Mouse (Mus musculus) intestine, embryonic 14.5 days (tissue): Measurements from ENCODE around the gene Olfr744. TPM values are rescaled to one million over a fixed set of nuclear protein-coding genes. Genes with fewer than 3 reads are reported as not detected.
"Not testable (repeated sequence)": the region's sequence is repeated elsewhere in the genome, so short reads cannot be mapped to it uniquely, and the experiment has no call there.

Experiments used
- ATAC-seq: fragments of 200-750 bp; cut with Nextera tagmentation; replicated peaks from 2 replicates; pipeline ENCODE4 v1.8.0; 2017; ENCODE audit warnings: low read depth, moderate number of reproducible peaks, moderate TSS enrichment, moderate library complexity; ENCODE audit not compliant: low FRiP score, low TSS enrichment
- DNase-seq: peaks from one replicate; pipeline ENCODE4 v3.0.0-alpha.2; 2018; ENCODE audit warnings: low spot score
- H3K27ac ChIP-seq: fragments of 300-500 bp; sonication (generic); 2 replicates; pipeline ENCODE4 v1.5.1; 2014; ENCODE audit warnings: low read depth, mild to moderate bottlenecking, control low read depth
- H3K27me3 ChIP-seq: fragments of 300-500 bp; sonication (generic); replicated peaks from 2 replicates; pipeline ENCODE4 v1.6.1; 2014; ENCODE audit warnings: low read length, control low read depth; ENCODE audit not compliant: control insufficient read depth, insufficient read depth
- H3K36me3 ChIP-seq: fragments of 300-500 bp; sonication (generic); 2 replicates; pipeline ENCODE4 v1.6.1; 2014; ENCODE audit warnings: low read length, control low read depth; ENCODE audit not compliant: control insufficient read depth, insufficient read depth
- H3K4me1 ChIP-seq: fragments of 300-500 bp; sonication (generic); replicated peaks from 2 replicates; pipeline ENCODE4 v1.6.1; 2014; ENCODE audit warnings: low read length, control low read depth, mixed read lengths; ENCODE audit not compliant: control insufficient read depth, insufficient read depth
- H3K4me2 ChIP-seq: fragments of 300-500 bp; sonication (generic); 2 replicates; pipeline ENCODE4 v1.6.1; 2014; ENCODE audit warnings: low read length
- H3K4me3 ChIP-seq: fragments of 300-500 bp; sonication (generic); 2 replicates; pipeline ENCODE4 v1.5.1; 2014; ENCODE audit warnings: low read depth, low read length, control low read depth, mixed read lengths
- H3K9ac ChIP-seq: fragments of 300-500 bp; sonication (generic); 2 replicates; pipeline ENCODE4 v1.6.1; 2014; ENCODE audit warnings: mild to moderate bottlenecking, low read length
- H3K9me3 ChIP-seq: fragments of 300-500 bp; sonication (generic); 2 replicates; pipeline ENCODE4 v1.6.1; 2016; ENCODE audit warnings: low read length, control low read depth; ENCODE audit not compliant: control insufficient read depth
- WGBS: fragments of 180-500 bp; shearing (Covaris S2); extraction: QIAGEN DNeasy Blood & Tissue Kit; methylation state at CpG from one replicate; pipeline ENCODE4 v1.1.7; 2014; 5-methylcytosine and 5-hydroxymethylcytosine counted together
- polyA plus RNA-seq: library from polyadenylated mRNA; unstranded; fragments of >200 nt; fragmentation: Nextera tagmentation; extraction: Ambion mirVana; gene quantifications from 2 replicates; pipeline ENCODE4 v1.2.1, GENCODE M21; 2014

Gene Olfr744
- not detected in 2 replicates for polyA plus RNA-seq

GRCm38 (mm10) chr14:50614579-50614978 lies at the start of gene Olfr744:
Olfr744 (plus strand) TSS chr14:50614879.
- no peak within 1 kb of the TSS for H3K27ac ChIP-seq
- ATAC-seq, result no peak
- DNase-seq, result no peak
- H3K36me3 ChIP-seq, result no peaks in the 10 kb centered on the region
- no peak within 1 kb of the TSS for H3K9ac ChIP-seq
- no peaks in the 10 kb centered on the region for H3K4me1 ChIP-seq
- no peak within 1 kb of the TSS for H3K4me2 ChIP-seq
- no peaks in the 10 kb centered on the region for H3K27me3 ChIP-seq
- WGBS, result 95% methylated on average over 2 of the region's 2 CpGs
- no peaks in the 10 kb centered on the region for H3K9me3 ChIP-seq
- no peak within 1 kb of the TSS for H3K4me3 ChIP-seq

GRCm38 (mm10) chr14:50573056-50573455 lies 41.6 kb upstream of the Olfr744 start:
- 79% methylated on average over 1 of the region's 1 CpGs for WGBS
- not testable (repeated sequence) for H3K9ac ChIP-seq, H3K27ac ChIP-seq, H3K9me3 ChIP-seq, ATAC-seq, H3K4me1 ChIP-seq, H3K27me3 ChIP-seq, H3K36me3 ChIP-seq, H3K4me2 ChIP-seq, H3K4me3 ChIP-seq, DNase-seq

- no peaks in the 10 kb centered on the region for H3K9me3 ChIP-seq
- H3K9ac ChIP-seq, result no peak within 1 kb of the TSS
- H3K4me3 ChIP-seq, result no peak within 1 kb of the TSS
- ATAC-seq, result no peak
- no peaks in the 10 kb centered on the region for H3K4me1 ChIP-seq
- no peaks in the 10 kb centered on the region for H3K27me3 ChIP-seq
- DNase-seq, result no peak
- WGBS, result 90% methylated on average over 2 of the region's 2 CpGs
- H3K4me2 ChIP-seq, result no peak within 1 kb of the TSS
- no peak within 1 kb of the TSS for H3K27ac ChIP-seq
- no peaks in the 10 kb centered on the region for H3K36me3 ChIP-seq
Measured at GRCm38 (mm10) chr14:50639088-50639487, 24.4 kb downstream of the Olfr744 start, which contains the start of gene Olfr745. Olfr745 (plus strand) TSS chr14:50639388.

- H3K4me2 ChIP-seq, result no peak within 1 kb of the TSS
- no peaks in the 10 kb centered on the region for H3K27me3 ChIP-seq
- no peak within 1 kb of the TSS for H3K9ac ChIP-seq
- H3K4me3 ChIP-seq, result no peak within 1 kb of the TSS
- H3K36me3 ChIP-seq, result no peaks in the 10 kb centered on the region
- DNase-seq (no peak), ATAC-seq (no peak)
- no peaks in the 10 kb centered on the region for H3K9me3 ChIP-seq
- H3K27ac ChIP-seq, result no peak within 1 kb of the TSS
- no peaks in the 10 kb centered on the region for H3K4me1 ChIP-seq
Measured at GRCm38 (mm10) chr14:50646783-50647182, 32.1 kb downstream of the Olfr744 start, which contains the start of gene Olfr746. Olfr746 (plus strand) TSS chr14:50647083.

Other genes starting within 250 kb of the Olfr744 start
- not detected in 2 replicates for gene Olfr736, start 233.7 kb upstream of the Olfr744 start, polyA plus RNA-seq
- not detected in 2 replicates for gene Olfr738, start 207.3 kb upstream of the Olfr744 start, polyA plus RNA-seq
- gene Olfr739, start 196.3 kb upstream of the Olfr744 start, polyA plus RNA-seq, result not detected in 2 replicates
- gene Olfr740, start 169.3 kb upstream of the Olfr744 start, polyA plus RNA-seq, result not detected in 2 replicates
- not detected in 2 replicates for gene Olfr741, start 142.1 kb upstream of the Olfr744 start, polyA plus RNA-seq
- not detected in 2 replicates for gene Olfr742, start 111.3 kb upstream of the Olfr744 start, polyA plus RNA-seq
- gene Olfr743, start 93.0 kb upstream of the Olfr744 start, polyA plus RNA-seq, result not detected in 2 replicates
- not detected in 2 replicates for gene Olfr745, start 24.5 kb downstream of the Olfr744 start, polyA plus RNA-seq
- gene Olfr746, start 32.2 kb downstream of the Olfr744 start, polyA plus RNA-seq, result not detected in 2 replicates
- gene Olfr747, start 78.3 kb downstream of the Olfr744 start, polyA plus RNA-seq, result not detected in 2 replicates
- not detected in 2 replicates for gene Olfr748, start 92.5 kb downstream of the Olfr744 start, polyA plus RNA-seq
- not detected in 2 replicates for gene Olfr749, start 130.2 kb downstream of the Olfr744 start, polyA plus RNA-seq
- 67.0 and 80.7 TPM in 2 replicates for gene Ttc5, start 170.6 kb downstream of the Olfr744 start, polyA plus RNA-seq
- not detected in 2 replicates for gene Ccnb1ip1, start 192.9 kb downstream of the Olfr744 start, polyA plus RNA-seq
- 69.6 and 70.8 TPM in 2 replicates for gene Parp2, start 193.0 kb downstream of the Olfr744 start, polyA plus RNA-seq